Mouse (Mus musculus): Measurements from ENCODE around the gene Abcf1. TPM values are rescaled to one million over a fixed set of nuclear protein-coding genes. Genes with fewer than 3 reads are reported as not detected.
A peak's percentile ranks its signal among the peaks of the same experiment; 100 is the strongest.
"Not testable (repeated sequence)": the region's sequence is repeated elsewhere in the genome, so short reads cannot be mapped to it uniquely, and the experiment has no call there.

Abcf1 gene
- 120 and 121 TPM in 2 replicates for polyA plus RNA-seq (2014; fragmentation: Nextera tagmentation; extraction: Ambion mirVana)

GRCm38 (mm10) chr17:35969418-35970389 lies at the start of gene Abcf1:
TSS of gene Abcf1 (minus strand) at chr17:35969761.
- ATAC-seq (ENCODE audit: insufficient number of reproducible peaks, low FRiP score, low TSS enrichment, low read depth) (peak; percentile 96), DNase-seq (ENCODE audit: low spot score) (peak; percentile 99)
- H3K9me3 ChIP-seq (ENCODE audit: control insufficient read depth, low read length): no peaks in the 10 kb centered on the region; the same call in 1 of the 2 replicates
- H3K36me3 ChIP-seq (ENCODE audit: control insufficient read depth, insufficient read depth, low read length): peaks cover 2% of the 10 kb centered on the region; the same call in 1 of the 2 replicates
- no peaks in the 10 kb centered on the region for H3K27me3 ChIP-seq (ENCODE audit: control insufficient read depth, insufficient read depth, low read length)
- H3K4me1 ChIP-seq (ENCODE audit: control insufficient read depth, insufficient read depth, low read length): peaks cover 5% of the 10 kb centered on the region
- H3K4me2 ChIP-seq (ENCODE audit: low read depth, severe bottlenecking): peak within 1 kb of the TSS; percentile 81
- peak within 1 kb of the TSS; percentile 94 for H3K4me3 ChIP-seq (ENCODE audit: low read depth, low read length)
- WGBS: 1% methylated on average over 68 of the region's 68 CpGs
- H3K27ac ChIP-seq (replicated peaks; ENCODE audit: low read depth, low read length): no peak within 1 kb of the TSS
- H3K9ac ChIP-seq (ENCODE audit: low read length): peak within 1 kb of the TSS; percentile 74

GRCm38 (mm10) chr17:36018979-36019378 lies 49.4 kb upstream of the Abcf1 start:
- Histone ChIP-seq H3K27ac (replicated peaks; ENCODE audit: low read depth, low read length) (no peak overlapping the region), H3K9ac (ENCODE audit: low read length) (no peak overlapping the region), H3K9me3 (ENCODE audit: control insufficient read depth, low read length) (no peaks in the 10 kb centered on the region), H3K36me3 (ENCODE audit: control insufficient read depth, insufficient read depth, low read length) (no peaks in the 10 kb centered on the region; the same call in 1 of the 2 replicates), H3K4me1 (ENCODE audit: control insufficient read depth, insufficient read depth, low read length) (no peaks in the 10 kb centered on the region), H3K4me2 (ENCODE audit: low read depth, severe bottlenecking) (no peak overlapping the region), H3K4me3 (ENCODE audit: low read depth, low read length) (no peak overlapping the region), H3K27me3 (ENCODE audit: control insufficient read depth, insufficient read depth, low read length) (no peaks in the 10 kb centered on the region)
- WGBS: 83% methylated on average over 2 of the region's 2 CpGs
- no peak for ATAC-seq (ENCODE audit: insufficient number of reproducible peaks, low FRiP score, low TSS enrichment, low read depth)
- DNase-seq (ENCODE audit: low spot score): no peak

GRCm38 (mm10) chr17:36017046-36017445 lies 47.5 kb upstream of the Abcf1 start:
- H3K4me3 ChIP-seq (ENCODE audit: low read depth, low read length): no peak overlapping the region
- no peaks in the 10 kb centered on the region for H3K27me3 ChIP-seq (ENCODE audit: control insufficient read depth, insufficient read depth, low read length)
- no peaks in the 10 kb centered on the region for H3K4me1 ChIP-seq (ENCODE audit: control insufficient read depth, insufficient read depth, low read length)
- no peak overlapping the region for H3K27ac ChIP-seq (replicated peaks; ENCODE audit: low read depth, low read length)
- WGBS: 90% methylated on average over 5 of the region's 5 CpGs
- no peaks in the 10 kb centered on the region for H3K9me3 ChIP-seq (ENCODE audit: control insufficient read depth, low read length)
- no peak for DNase-seq (ENCODE audit: low spot score)
- no peaks in the 10 kb centered on the region; the same call in 1 of the 2 replicates for H3K36me3 ChIP-seq (ENCODE audit: control insufficient read depth, insufficient read depth, low read length)
- no peak overlapping the region for H3K9ac ChIP-seq (ENCODE audit: low read length)
- no peak overlapping the region for H3K4me2 ChIP-seq (ENCODE audit: low read depth, severe bottlenecking)
- ATAC-seq (ENCODE audit: insufficient number of reproducible peaks, low FRiP score, low TSS enrichment, low read depth): no peak

- WGBS: 91% methylated on average over 5 of the region's 5 CpGs
- Histone ChIP-seq H3K9me3 (ENCODE audit: control insufficient read depth, low read length) (no peaks in the 10 kb centered on the region), H3K9ac (ENCODE audit: low read length) (no peak overlapping the region), H3K4me3 (ENCODE audit: low read depth, low read length) (no peak overlapping the region), H3K4me2 (ENCODE audit: low read depth, severe bottlenecking) (no peak overlapping the region), H3K27me3 (ENCODE audit: control insufficient read depth, insufficient read depth, low read length) (no peaks in the 10 kb centered on the region), H3K36me3 (ENCODE audit: control insufficient read depth, insufficient read depth, low read length) (no peaks in the 10 kb centered on the region; the same call in 1 of the 2 replicates), H3K4me1 (ENCODE audit: control insufficient read depth, insufficient read depth, low read length) (no peaks in the 10 kb centered on the region), H3K27ac (replicated peaks; ENCODE audit: low read depth, low read length) (no peak overlapping the region)
- no peak for DNase-seq (ENCODE audit: low spot score)
- no peak for ATAC-seq (ENCODE audit: insufficient number of reproducible peaks, low FRiP score, low TSS enrichment, low read depth)
Measured at GRCm38 (mm10) chr17:36014977-36015376, 45.4 kb upstream of the Abcf1 start.

GRCm38 (mm10) chr17:36004409-36004808 lies 34.8 kb upstream of the Abcf1 start:
- ATAC-seq (ENCODE audit: insufficient number of reproducible peaks, low FRiP score, low TSS enrichment, low read depth); H3K36me3 ChIP-seq (ENCODE audit: control insufficient read depth, insufficient read depth, low read length); H3K4me1 ChIP-seq (ENCODE audit: control insufficient read depth, insufficient read depth, low read length); DNase-seq (ENCODE audit: low spot score); H3K27me3 ChIP-seq (ENCODE audit: control insufficient read depth, insufficient read depth, low read length); H3K27ac ChIP-seq (replicated peaks; ENCODE audit: low read depth, low read length); H3K9ac ChIP-seq (ENCODE audit: low read length); H3K9me3 ChIP-seq (ENCODE audit: control insufficient read depth, low read length); H3K4me2 ChIP-seq (ENCODE audit: low read depth, severe bottlenecking); H3K4me3 ChIP-seq (ENCODE audit: low read depth, low read length): not testable (repeated sequence)
- 97% methylated on average over 7 of the region's 7 CpGs for WGBS

GRCm38 (mm10) chr17:36003331-36003730 lies 33.8 kb upstream of the Abcf1 start:
- 93% methylated on average over 7 of the region's 7 CpGs for WGBS
- no peaks in the 10 kb centered on the region for H3K4me1 ChIP-seq (ENCODE audit: control insufficient read depth, insufficient read depth, low read length)

GRCm38 (mm10) chr17:36001966-36002365 lies 32.4 kb upstream of the Abcf1 start:
- DNase-seq (ENCODE audit: low spot score) (no peak), ATAC-seq (ENCODE audit: insufficient number of reproducible peaks, low FRiP score, low TSS enrichment, low read depth) (no peak)
- 0 out of 2 replicates have a peak, but pooled peaks cover 2% of the 10 kb centered on the region for H3K4me1 ChIP-seq (ENCODE audit: control insufficient read depth, insufficient read depth, low read length)
- H3K27ac ChIP-seq (replicated peaks; ENCODE audit: low read depth, low read length): no peak overlapping the region
- WGBS: 94% methylated on average over 6 of the region's 6 CpGs
- H3K4me2 ChIP-seq (ENCODE audit: low read depth, severe bottlenecking): no peak overlapping the region
- no peaks in the 10 kb centered on the region for H3K27me3 ChIP-seq (ENCODE audit: control insufficient read depth, insufficient read depth, low read length)
- H3K36me3 ChIP-seq (ENCODE audit: control insufficient read depth, insufficient read depth, low read length): peaks cover 3% of the 10 kb centered on the region
- no peaks in the 10 kb centered on the region for H3K9me3 ChIP-seq (ENCODE audit: control insufficient read depth, low read length)
- no peak overlapping the region for H3K4me3 ChIP-seq (ENCODE audit: low read depth, low read length)
- no peak overlapping the region for H3K9ac ChIP-seq (ENCODE audit: low read length)

More at GRCm38 (mm10) chr17:36003331-36003730, 33.8 kb upstream of the Abcf1 start:
- DNase-seq (ENCODE audit: low spot score) (no peak), ATAC-seq (ENCODE audit: insufficient number of reproducible peaks, low FRiP score, low TSS enrichment, low read depth) (no peak)
- no peak overlapping the region for H3K4me2 ChIP-seq (ENCODE audit: low read depth, severe bottlenecking)
- H3K9me3 ChIP-seq (ENCODE audit: control insufficient read depth, low read length): no peaks in the 10 kb centered on the region
- peaks cover 3% of the 10 kb centered on the region for H3K36me3 ChIP-seq (ENCODE audit: control insufficient read depth, insufficient read depth, low read length)
- H3K27ac ChIP-seq (replicated peaks; ENCODE audit: low read depth, low read length): no peak overlapping the region
- no peak overlapping the region for H3K9ac ChIP-seq (ENCODE audit: low read length)
- H3K27me3 ChIP-seq (ENCODE audit: control insufficient read depth, insufficient read depth, low read length): no peaks in the 10 kb centered on the region
- H3K4me3 ChIP-seq (ENCODE audit: low read depth, low read length): no peak overlapping the region

- no peak overlapping the region for H3K27ac ChIP-seq (replicated peaks; ENCODE audit: low read depth, low read length)
- no peak overlapping the region for H3K4me2 ChIP-seq (ENCODE audit: low read depth, severe bottlenecking)
- DNase-seq (ENCODE audit: low spot score) (no peak), ATAC-seq (ENCODE audit: insufficient number of reproducible peaks, low FRiP score, low TSS enrichment, low read depth) (no peak)
- WGBS: 94% methylated on average over 12 of the region's 12 CpGs
- no peaks in the 10 kb centered on the region for H3K9me3 ChIP-seq (ENCODE audit: control insufficient read depth, low read length)
- no peak overlapping the region for H3K4me3 ChIP-seq (ENCODE audit: low read depth, low read length)
- peaks cover 3% of the 10 kb centered on the region for H3K36me3 ChIP-seq (ENCODE audit: control insufficient read depth, insufficient read depth, low read length)
- H3K27me3 ChIP-seq (ENCODE audit: control insufficient read depth, insufficient read depth, low read length): no peaks in the 10 kb centered on the region
- no peak overlapping the region for H3K9ac ChIP-seq (ENCODE audit: low read length)
- H3K4me1 ChIP-seq (ENCODE audit: control insufficient read depth, insufficient read depth, low read length): 0 out of 2 replicates have a peak, but pooled peaks cover 2% of the 10 kb centered on the region
Measured at GRCm38 (mm10) chr17:36001121-36001897, 31.7 kb upstream of the Abcf1 start.

All from limb, embryonic 11.5 days (tissue).